In genomic region chr9:22776246-22776961, GRCm38 (mm10) we compare ENCODE assay signal across 25 mouse cellular contexts.
DNase-seq lines count a peak whose midpoint lies in the region; TF ChIP-seq lines count a peak whose summit lies in the region.
"Had no signal": no experiment of that assay in that cellular context is flagged by ENCODE, and none has a peak within 500 bp of the region (broad histone marks: within the 10 kb centered on the region; RNA-seq: fewer than 3 reads in every experiment).

No protein-coding gene starts in this region.

- H3K79me2 ChIP-seq in CH12.LX (replicated peaks; ENCODE audit: control insufficient read depth, extremely low read depth, insufficient read depth, poor library complexity, severe bottlenecking) (no peaks in the 10 kb centered on the region), myocyte (ENCODE audit: control insufficient read depth, insufficient read depth) (no peaks in the 10 kb centered on the region)

- dilution Hi-C loops in CH12.LX (cut with MboI; ENCODE audit: extremely low pct_ligation_motif_present, extremely low pct_unique_long_range_greater_than_20kb, low sequenced_read_pairs), result no loop called here

- H3K27ac ChIP-seq in CH12.LX (ENCODE audit: insufficient read depth, low read depth), result no peak overlapping the region
- H3K27ac ChIP-seq: embryonic facial prominence, embryonic 10.5 days; embryonic facial prominence, embryonic 13.5 days; forebrain, embryonic 12.5 days; forebrain, embryonic 15.5 days; gastrocnemius, adult 2 months; hindbrain, embryonic 10.5 days; hindbrain, embryonic 14.5 days; hindbrain, postnatal 0 days had no signal

- peak; percentile 26 for DNase-seq in gastrocnemius, adult 18-20 months (ENCODE audit: low spot score)
- DNase-seq in gastrocnemius, postnatal 36 days, result no peak
- DNase-seq in heart, adult 8-10 months (ENCODE audit: low spot score), result peak; percentile 20
- no peak for DNase-seq in heart, postnatal 4 days
- peak; percentile 7 for DNase-seq in CH12.LX (ENCODE audit: extremely low read depth)
- no peak for DNase-seq in kidney, adult 18-20 months
- DNase-seq: adrenal gland, adult 8-10 months; cerebellum, adult 11-12 months; cerebellum, adult 8-10 months; cerebellum, postnatal 10 days; cerebellum, postnatal 36 days; embryo, embryonic 11 days; gastrocnemius, adult 2 months; gastrocnemius, postnatal 14 days; kidney, adult 2 months had no signal

- H3K36me3 ChIP-seq in CH12.LX (replicated peaks in 1 of 2; ENCODE audit: control insufficient read depth in 1 of 2, insufficient read depth in 1 of 2, low read length in 1 of 2) (no peaks in the 10 kb centered on the region), myocyte (ENCODE audit: control insufficient read depth, insufficient read depth) (no peaks in the 10 kb centered on the region)
- H3K36me3 ChIP-seq: embryonic facial prominence, embryonic 10.5 days; embryonic facial prominence, embryonic 13.5 days; forebrain, embryonic 12.5 days; forebrain, embryonic 15.5 days; G1E; hindbrain, embryonic 10.5 days had no signal

- no peak for TF ChIP-seq EP300 in CH12.LX (IDR thresholded peaks at IDR 0.05; ENCODE audit: low read length)

- intact Hi-C loops in gastrocnemius, postnatal 36 days (cut with DNase I), result no loop called here

- H3ac ChIP-seq in myocyte (ENCODE audit: control insufficient read depth, insufficient read length), result no peak overlapping the region

- peaks cover 9 to 21% of the 10 kb centered on the region in 2 experiments; a peak in 3 of 4 replicates for H3K4me1 ChIP-seq in CH12.LX (ENCODE audit: control insufficient read depth in 1 of 2, insufficient read depth in 2 of 2)
- H3K4me1 ChIP-seq: embryonic facial prominence, embryonic 10.5 days; forebrain, embryonic 12.5 days; forebrain, embryonic 15.5 days; hindbrain, embryonic 10.5 days had no signal

- H3K4me2 ChIP-seq in CH12.LX (ENCODE audit: insufficient read depth, low read depth, poor library complexity, severe bottlenecking), result no peak overlapping the region
- peak overlapping the region; percentile 64 for H3K4me2 ChIP-seq in myocyte (ENCODE audit: low read depth)
- H3K4me2 ChIP-seq: embryonic facial prominence, embryonic 13.5 days; forebrain, embryonic 12.5 days; forebrain, embryonic 15.5 days; hindbrain, embryonic 14.5 days had no signal

- no peak for TF ChIP-seq CTCF in CH12.LX (conservative IDR thresholded peaks at IDR 0.05 in 1 of 2, IDR thresholded peaks at IDR 0.05 in 1 of 2; ENCODE audit: low read depth in 2 of 2, low read length in 2 of 2)

- no peak overlapping the region for H3K9ac ChIP-seq in CH12.LX (ENCODE audit: insufficient read depth, low read depth)
- H3K9ac ChIP-seq: embryonic facial prominence, embryonic 13.5 days; forebrain, embryonic 12.5 days; forebrain, embryonic 15.5 days; hindbrain, embryonic 14.5 days had no signal

- in situ Hi-C loops in CH12.LX (cut with MboI; ENCODE audit: low pct_ligation_motif_present, low pct_unique_long_range_greater_than_20kb, low sequenced_read_pairs), result no loop called here

- no peaks in the 10 kb centered on the region for H3K27me3 ChIP-seq in CH12.LX (replicated peaks)
- H3K27me3 ChIP-seq in myocyte (ENCODE audit: control insufficient read depth, insufficient read depth, insufficient read length), result no peaks in the 10 kb centered on the region
- H3K27me3 ChIP-seq: embryonic facial prominence, embryonic 13.5 days; forebrain, embryonic 12.5 days; forebrain, embryonic 15.5 days had no signal

- peaks cover 6% of the 10 kb centered on the region for H3K9me3 ChIP-seq in CH12.LX (replicated peaks; ENCODE audit: low read length)
- H3K9me3 ChIP-seq: embryonic facial prominence, embryonic 10.5 days; embryonic facial prominence, embryonic 13.5 days; forebrain, embryonic 12.5 days; forebrain, embryonic 15.5 days; G1E; hindbrain, embryonic 10.5 days had no signal

- TF ChIP-seq POLR2A in CH12.LX (IDR thresholded peaks at IDR 0.05; ENCODE audit: low read depth, low read length), result no peak
- no peak for TF ChIP-seq POLR2A in myocyte (IDR thresholded peaks at IDR 0.05; ENCODE audit: insufficient read length, low read depth)

- H3K4me3 ChIP-seq in CH12.LX (replicated peaks in 1 of 3; ENCODE audit: low read depth in 2 of 3, low read length in 2 of 3, poor library complexity in 1 of 3) (no peak overlapping the region), myocyte (no peak overlapping the region)
- H3K4me3 ChIP-seq: embryonic facial prominence, embryonic 10.5 days; embryonic facial prominence, embryonic 13.5 days; erythroblast, embryonic 14.5 days; forebrain, embryonic 12.5 days; forebrain, embryonic 15.5 days; gastrocnemius, adult 2 months; hindbrain, embryonic 10.5 days had no signal

- TF ChIP-seq RAD21 in CH12.LX (IDR thresholded peaks at IDR 0.05; ENCODE audit: low read depth, low read length), result no peak

TF ChIP-seq in CH12.LX, 34 proteins besides CTCF, POLR2A, EP300 and RAD21:
- TF ChIP-seq BHLHE40 (IDR thresholded peaks at IDR 0.05; ENCODE audit: low read depth, low read length), result peak; percentile 22; the same call in 1 of the 2 replicates
- TF ChIP-seq ETS1 (conservative IDR thresholded peaks at IDR 0.05; ENCODE audit: low read depth, low read length), result no peak
- no peak for TF ChIP-seq ELF1 (IDR thresholded peaks at IDR 0.05; ENCODE audit: low read depth, low read length)
- TF ChIP-seq MYC (IDR thresholded peaks at IDR 0.05; ENCODE audit: low read depth, low read length), result no peak
- TF ChIP-seq USF1 (IDR thresholded peaks at IDR 0.05; ENCODE audit: low read depth, low read length), result no peak

TF ChIP-seq in myocyte, 11 proteins besides CTCF, POLR2A, EP300 and RAD21:
- no peak for TF ChIP-seq MAX (IDR thresholded peaks at IDR 0.05; ENCODE audit: low read depth)
- TF ChIP-seq POLR2AphosphoS2 (IDR thresholded peaks at IDR 0.05; ENCODE audit: insufficient read length, low read depth), result no peak
- TF ChIP-seq MYOD1 (IDR thresholded peaks at IDR 0.05; ENCODE audit: control insufficient read depth in 1 of 3, insufficient read length in 2 of 3, low read depth in 2 of 3), result peak; percentile 69 to 90 (median 78)
- peak; percentile 22 for TF ChIP-seq TCF3 (IDR thresholded peaks at IDR 0.05; ENCODE audit: insufficient read length, low read depth)
- TF ChIP-seq E2F4 (IDR thresholded peaks at IDR 0.05; ENCODE audit: insufficient read depth), result no peak
- TF ChIP-seq MYOG (IDR thresholded peaks at IDR 0.05; ENCODE audit: control insufficient read depth in 1 of 3, insufficient read depth in 1 of 3, insufficient read length in 2 of 3, low read depth in 2 of 3), result peak in 2 of 3 experiments; percentile 76 to 92
- no peak for TF ChIP-seq CEBPB (IDR thresholded peaks at IDR 0.05; ENCODE audit: insufficient read depth, poor library complexity, severe bottlenecking)
- TF ChIP-seq SRF (IDR thresholded peaks at IDR 0.05; ENCODE audit: control insufficient read depth, insufficient read length, low read depth), result no peak
- TF ChIP-seq REST (IDR thresholded peaks at IDR 0.05; ENCODE audit: insufficient read depth, insufficient read length), result no peak
- no peak for TF ChIP-seq USF1 (IDR thresholded peaks at IDR 0.05; ENCODE audit: low read depth)
- TF ChIP-seq TCF12 (IDR thresholded peaks at IDR 0.05; ENCODE audit: insufficient read depth, poor library complexity, severe bottlenecking), result peak; percentile 81
TF ChIP-seq in myocyte: peak in this region for 4.

Comparison
In these comparisons a context has a peak if more than half of its experiments do, and no peak if none do; other contexts are left out.
1. DNase-seq: peak in gastrocnemius, adult 18-20 months (single experiment), heart, adult 8-10 months (single experiment) and CH12.LX (single experiment); none in gastrocnemius, postnatal 36 days (0 of 2), heart, postnatal 4 days (single experiment) and kidney, adult 18-20 months (single experiment).